Mouse (Mus musculus) Patski (cell line): Measurements from ENCODE around the gene Raly. TPM values are rescaled to one million over a fixed set of nuclear protein-coding genes. Genes with fewer than 3 reads are reported as not detected.

Experiments used
- ATAC-seq: fragments of 100-300 bp; one replicate; pipeline ENCODE4 v1.8.0; 2021
- CTCF ChIA-PET: fragments of 350-600 bp; sonication (Branson Sonifier 250); formaldehyde crosslinking; loops from one replicate; lab custom pipeline; 2022; ENCODE audit warnings: inconsistent platforms; lab: Charles Lee
- POLR2A ChIA-PET: fragments of 350-600 bp; sonication (Branson Sonifier 250); formaldehyde crosslinking; loops from one replicate; lab custom pipeline; 2022; ENCODE audit warnings: antibody characterized with exemption, inconsistent platforms; lab: Charles Lee
- DNase-seq: peaks from one replicate; pipeline ENCODE4 v3.0.0-alpha.2; 2011; ENCODE audit warnings: low read depth, low spot score
- H3K27me3 ChIP-seq: fragments of 371-371 bp; one replicate; pipeline ENCODE4 v1.5.1; 2021
- CTCF ChIP-seq: fragments of 100-300 bp; IDR thresholded peaks from one replicate; pipeline ENCODE4 v1.5.1; 2021
- in situ Hi-C: fragments of 300-500 bp; cut with MboI; formaldehyde crosslinking; loops from 3 replicates; pipeline ENCODE4 v1.11.1; 2018; ENCODE audit warnings: low pct_unique_long_range_greater_than_20kb, mixed read lengths
- polyA plus RNA-seq: library from polyadenylated mRNA; unstranded; gene quantifications from one replicate; pipeline ENCODE4 v1.2.3, GENCODE M21; 2021

The Raly gene
- polyA plus RNA-seq, 1 experiment from 2014 or later, result 237 TPM

- POLR2A ChIA-PET, result no interaction called here
- in situ Hi-C loops, result no loop called here
These were observed 7.8 kb upstream of the Raly start for GRCm38 (mm10) chr2:154782856-154783650.

DNA sequence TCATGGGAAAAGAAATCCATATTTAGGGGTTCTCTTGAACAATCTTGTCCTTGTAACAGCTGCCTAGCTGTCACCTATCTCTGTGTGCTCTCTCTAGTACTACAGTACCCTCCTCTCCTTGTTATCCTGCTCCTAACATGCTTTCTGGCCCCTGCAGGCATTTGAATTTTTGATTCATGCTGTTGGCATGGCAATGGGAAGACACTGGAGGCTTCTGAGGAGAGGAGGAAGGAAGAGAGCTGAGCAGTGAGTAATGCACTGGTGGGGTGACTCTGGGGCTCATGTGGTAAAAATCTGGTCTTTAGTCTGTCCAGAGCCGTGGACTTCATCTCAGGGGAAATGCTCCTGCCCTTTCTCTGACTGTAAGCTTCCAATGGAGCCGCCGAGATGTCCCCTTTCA, 5.6 kb upstream of the Raly start:
- ChIA-PET CTCF (no interaction called here), POLR2A (no interaction called here)
- TF ChIP-seq CTCF, result no peak
- DNase-seq (no peak), ATAC-seq (peak; percentile 61)
- in situ Hi-C loops, result no loop called here
- H3K27me3 ChIP-seq, result no peaks in the 10 kb centered on the region

More at GRCm38 (mm10) chr2:154782856-154783650, 7.8 kb upstream of the Raly start:
- TF ChIP-seq CTCF, result no peak
- no peak for ATAC-seq
- CTCF ChIA-PET, result no interaction called here
- H3K27me3 ChIP-seq, result no peaks in the 10 kb centered on the region
- DNase-seq, result no peak

DNA sequence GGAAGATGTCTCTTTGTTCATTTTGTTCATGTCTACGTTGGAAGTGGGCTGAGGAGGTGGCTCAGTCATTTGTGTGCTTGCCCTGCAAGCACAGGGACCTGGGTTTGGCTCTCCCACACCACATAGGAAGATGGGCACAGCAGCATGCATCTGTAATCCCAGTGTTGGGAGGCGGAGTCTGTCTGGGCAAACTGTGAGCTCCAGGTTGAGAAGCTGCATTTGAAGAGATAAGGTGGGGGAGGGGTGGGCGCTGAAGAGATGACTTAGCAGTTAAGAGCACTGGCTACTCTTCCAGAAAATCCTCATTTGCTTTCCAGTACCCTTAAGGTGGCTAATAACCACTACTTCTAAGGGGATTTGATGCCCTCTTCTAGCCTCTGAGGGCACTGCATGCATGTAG, 4.7 kb upstream of the Raly start:
- ChIA-PET CTCF (no interaction called here), POLR2A (no interaction called here)
- no peaks in the 10 kb centered on the region for H3K27me3 ChIP-seq
- no peak for ATAC-seq
- TF ChIP-seq CTCF, result no peak
- in situ Hi-C loops, result no loop called here
- no peak for DNase-seq

- ChIA-PET CTCF (no interaction called here), POLR2A (no interaction called here)
- in situ Hi-C loops, result no loop called here
- ATAC-seq (no peak), DNase-seq (no peak)
- TF ChIP-seq CTCF, result no peak
- H3K27me3 ChIP-seq, result no peaks in the 10 kb centered on the region
These were observed 4.1 kb upstream of the Raly start for GRCm38 (mm10) chr2:154786776-154787175.

GRCm38 (mm10) chr2:154789381-154789780, 1.5 kb upstream of the Raly start:
- ATAC-seq, result no peak
- TF ChIP-seq CTCF, result no peak
- ChIA-PET CTCF (interaction anchor here (0.9 to 1.0 kb wide), 2 partner anchors 8 to 21 kb away, joined by 3 read pairs; no protein-coding TSS in a partner anchor), POLR2A (interaction anchor here (0.6 to 0.9 kb wide), 2 partner anchors 58 to 87 kb away, joined by 3 to 6 read pairs; no protein-coding TSS in a partner anchor)
- H3K27me3 ChIP-seq, result no peaks in the 10 kb centered on the region
- in situ Hi-C loops, result no loop called here
- no peak for DNase-seq

DNA sequence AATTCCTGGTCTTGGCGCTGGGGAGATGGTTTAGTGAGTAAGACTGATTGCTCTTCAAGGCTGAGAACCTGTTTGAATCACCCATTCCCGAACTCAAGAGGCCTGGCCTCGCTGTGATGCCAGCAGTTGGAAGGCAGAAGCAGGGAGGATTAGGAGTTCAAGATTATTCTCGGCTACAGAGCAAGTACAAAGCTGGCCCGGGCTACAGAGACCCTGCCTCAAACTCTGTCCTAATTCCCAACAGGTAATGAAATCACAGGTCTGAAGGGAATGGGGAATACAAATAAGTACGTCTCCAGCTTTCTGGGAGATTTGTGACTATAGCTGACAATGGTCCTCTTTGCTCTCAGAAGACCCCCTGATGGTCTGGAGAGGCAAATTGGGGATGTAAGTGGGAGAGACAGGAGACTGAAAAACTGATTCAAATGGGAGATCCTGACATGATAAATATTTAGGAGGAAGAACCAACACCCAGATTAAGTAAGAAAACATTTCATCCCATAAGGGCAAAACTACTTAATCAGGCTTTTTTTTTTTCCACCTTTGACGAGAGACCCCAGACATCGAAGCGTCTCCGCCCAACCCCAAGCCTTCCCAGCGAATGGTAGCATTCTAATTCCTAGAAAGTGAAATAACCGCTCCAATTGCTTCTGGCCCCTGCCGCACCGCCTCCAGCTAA, 780 bp upstream of the Raly start:
- CTCF ChIA-PET, result interaction anchor here (1.0 kb wide), 1 partner anchor 9 kb away, joined by 3 read pairs; no protein-coding TSS in a partner anchor
- no peaks in the 10 kb centered on the region for H3K27me3 ChIP-seq
- POLR2A ChIA-PET, result interaction anchor here (0.6 to 1.3 kb wide), 5 partner anchors 19 to 1728 kb away, joined by 3 to 6 read pairs (median 4); no protein-coding TSS in a partner anchor
- no peak for DNase-seq
- no peak for TF ChIP-seq CTCF
- ATAC-seq, result no peak
- in situ Hi-C loops, result no loop called here

DNA sequence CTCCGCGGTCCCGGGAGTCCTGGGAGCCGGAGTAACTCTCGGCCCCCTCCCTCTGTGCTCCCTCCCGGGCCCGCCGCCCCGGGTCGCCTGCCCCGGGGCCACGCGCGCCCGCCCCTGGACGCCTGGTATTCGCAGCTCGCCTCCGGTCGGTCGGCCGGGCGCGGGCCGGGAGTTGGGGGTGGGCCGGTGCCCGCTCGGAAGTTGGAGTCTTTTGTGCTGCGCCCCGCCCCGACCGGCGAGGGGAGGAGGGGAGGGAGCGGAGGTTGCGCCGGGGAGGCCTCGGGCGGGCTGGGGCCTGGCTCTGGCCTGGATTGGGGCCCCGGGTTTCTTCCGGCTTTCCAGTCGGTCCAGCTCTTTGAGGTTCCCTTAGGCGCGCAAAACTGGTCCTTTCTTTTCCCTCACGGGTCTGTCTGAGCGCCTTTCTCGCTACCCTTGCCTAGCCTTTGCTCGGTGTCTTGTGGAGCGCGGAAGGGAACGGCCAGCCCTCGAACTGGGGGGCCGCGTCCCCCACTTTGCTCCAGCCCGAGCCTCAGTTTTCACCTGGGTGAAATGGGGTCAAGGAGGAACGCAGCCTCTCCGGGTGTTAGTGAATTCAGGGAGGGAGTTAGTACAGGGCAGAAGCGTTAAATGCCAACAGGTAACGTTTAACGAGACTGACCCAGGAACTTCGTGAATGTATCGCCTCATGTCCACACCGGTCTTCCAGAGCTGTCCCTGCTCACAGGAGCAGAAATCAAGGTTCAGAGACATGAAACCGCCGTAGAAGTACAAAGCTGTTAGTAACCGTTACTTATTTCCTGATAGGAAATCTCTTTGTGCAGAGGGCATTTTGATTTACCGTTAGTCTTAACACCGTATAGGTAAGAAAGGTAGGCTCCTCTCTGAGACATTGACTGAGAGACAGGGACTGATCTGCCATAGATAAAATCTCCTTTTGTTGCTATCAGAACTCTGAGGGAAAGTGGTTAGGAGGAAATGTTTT, 1.1 kb downstream of the Raly start:
- no peak for DNase-seq
- H3K27me3 ChIP-seq, result no peaks in the 10 kb centered on the region
- ATAC-seq, result peak; percentile 40
- ChIA-PET CTCF (interaction anchor here (1.4 to 2.8 kb wide), 3 partner anchors 26 to 79 kb away, joined by 4 to 10 read pairs (median 6); no protein-coding TSS in a partner anchor), POLR2A (interaction anchor here (0.5 to 1.2 kb wide), 3 partner anchors 53 to 76 kb away, joined by 3 to 6 read pairs (median 3); no protein-coding TSS in a partner anchor)
- TF ChIP-seq CTCF, result no peak
- in situ Hi-C loops, result no loop called here

- POLR2A ChIA-PET, result no interaction called here
- no peak for ATAC-seq
- CTCF ChIA-PET, result interaction anchor here (0.9 to 1.2 kb wide), 3 partner anchors 8 to 17 kb away, joined by 4 read pairs; no protein-coding TSS in a partner anchor
- DNase-seq, result no peak
- no peak for TF ChIP-seq CTCF
- no peaks in the 10 kb centered on the region for H3K27me3 ChIP-seq
- in situ Hi-C loops, result no loop called here
These were observed 12.5 kb downstream of the Raly start for GRCm38 (mm10) chr2:154803372-154803771.

GRCm38 (mm10) chr2:154803845-154804244, 12.9 kb downstream of the Raly start:
- ATAC-seq (no peak), DNase-seq (no peak)
- in situ Hi-C loops, result no loop called here
- CTCF ChIA-PET, result interaction anchor here (0.9 to 1.2 kb wide), 3 partner anchors 8 to 16 kb away, joined by 4 read pairs; no protein-coding TSS in a partner anchor
- POLR2A ChIA-PET, result interaction anchor here (1.1 kb wide), 1 partner anchor 47 kb away, joined by 4 read pairs; no protein-coding TSS in a partner anchor
- TF ChIP-seq CTCF, result no peak
- no peaks in the 10 kb centered on the region for H3K27me3 ChIP-seq

GRCm38 (mm10) chr2:154807689-154808088, 16.8 kb downstream of the Raly start:
- no peak for TF ChIP-seq CTCF
- in situ Hi-C loops, result no loop called here
- ATAC-seq (no peak), DNase-seq (no peak)
- POLR2A ChIA-PET, result no interaction called here
- H3K27me3 ChIP-seq, result no peaks in the 10 kb centered on the region
- CTCF ChIA-PET, result no interaction called here
